Mouse (Mus musculus): ENCODE data around the gene Itpa. TPM values are rescaled to one million over a fixed set of nuclear protein-coding genes. Genes with fewer than 3 reads are reported as not detected.

The Itpa gene
- polyA plus RNA-seq, 1 experiment from 2014 or later: 143 TPM

- no peak for ATAC-seq (ENCODE audit: low FRiP score)
- H3K4me1 ChIP-seq (replicated peaks): peaks cover 35% of the 10 kb centered on the region
- H3K4me2 ChIP-seq: peak overlapping the region; percentile 76
- H3K27me3 ChIP-seq: no peaks in the 10 kb centered on the region
- H3K4me3 ChIP-seq: peak overlapping the region; percentile 55
- H3K27ac ChIP-seq: peak overlapping the region; percentile 99
- H3K9me3 ChIP-seq: no peaks in the 10 kb centered on the region
- peaks cover 40% of the 10 kb centered on the region for H3K36me3 ChIP-seq
- peak overlapping the region; percentile 85 for H3K9ac ChIP-seq
- 92% methylated on average over 11 of the region's 11 CpGs for WGBS
These were observed 4.1 kb upstream of the Itpa start for GRCm38 (mm10) chr2:130663342-130663741.

GRCm38 (mm10) chr2:130664102-130664701 is 3.2 kb upstream of the Itpa start, which contains the start of gene Ddrgk1:
Gene Ddrgk1 (minus strand): TSS chr2:130664659.
- peak; percentile 96 for ATAC-seq (ENCODE audit: low FRiP score)
- peak within 1 kb of the TSS; percentile 76 for H3K4me2 ChIP-seq
- H3K4me3 ChIP-seq: peak within 1 kb of the TSS; percentile 55
- peaks cover 31% of the 10 kb centered on the region for H3K36me3 ChIP-seq
- H3K9me3 ChIP-seq: no peaks in the 10 kb centered on the region
- H3K9ac ChIP-seq: peak within 1 kb of the TSS; percentile 85
- no peaks in the 10 kb centered on the region for H3K27me3 ChIP-seq
- WGBS: 0% methylated on average over 40 of the region's 40 CpGs
- H3K4me1 ChIP-seq (replicated peaks): peaks cover 42% of the 10 kb centered on the region
- H3K27ac ChIP-seq: peak within 1 kb of the TSS; percentile 99

- no peak for ATAC-seq (ENCODE audit: low FRiP score)
- Histone ChIP-seq H3K4me3 (no peak overlapping the region), H3K27me3 (no peaks in the 10 kb centered on the region), H3K4me1 (replicated peaks) (no peaks in the 10 kb centered on the region), H3K4me2 (no peak overlapping the region), H3K9me3 (no peaks in the 10 kb centered on the region), H3K9ac (no peak overlapping the region), H3K36me3 (peaks cover 98% of the 10 kb centered on the region), H3K27ac (no peak overlapping the region)
- WGBS: 95% methylated on average over 10 of the region's 10 CpGs
These were observed 9.8 kb downstream of the Itpa start for GRCm38 (mm10) chr2:130677211-130677610.

- Histone ChIP-seq H3K27ac (no peak overlapping the region), H3K4me1 (replicated peaks) (no peaks in the 10 kb centered on the region), H3K4me2 (no peak overlapping the region), H3K36me3 (peaks cover 100% of the 10 kb centered on the region), H3K9ac (no peak overlapping the region), H3K27me3 (no peaks in the 10 kb centered on the region), H3K9me3 (no peaks in the 10 kb centered on the region), H3K4me3 (no peak overlapping the region)
- 96% methylated on average over 12 of the region's 12 CpGs for WGBS
- ATAC-seq (ENCODE audit: low FRiP score): no peak
These were observed 11.7 kb downstream of the Itpa start for GRCm38 (mm10) chr2:130679154-130679553.

GRCm38 (mm10) chr2:130679899-130680298 is 12.5 kb downstream of the Itpa start:
- 93% methylated on average over 6 of the region's 6 CpGs for WGBS
- no peak overlapping the region for H3K4me2 ChIP-seq

GRCm38 (mm10) chr2:130681531-130681930 is 14.1 kb downstream of the Itpa start:
- peaks cover 100% of the 10 kb centered on the region for H3K36me3 ChIP-seq
- no peaks in the 10 kb centered on the region for H3K4me1 ChIP-seq (replicated peaks)
- H3K27ac ChIP-seq: no peak overlapping the region
- H3K27me3 ChIP-seq: no peaks in the 10 kb centered on the region
- 82% methylated on average over 3 of the region's 3 CpGs for WGBS
- H3K4me3 ChIP-seq: no peak overlapping the region
- ATAC-seq (ENCODE audit: low FRiP score): no peak
- no peak overlapping the region for H3K4me2 ChIP-seq
- no peak overlapping the region for H3K9ac ChIP-seq
- H3K9me3 ChIP-seq: no peaks in the 10 kb centered on the region

More at GRCm38 (mm10) chr2:130679899-130680298, 12.5 kb downstream of the Itpa start:
- H3K27me3 ChIP-seq: no peaks in the 10 kb centered on the region
- no peak for ATAC-seq (ENCODE audit: low FRiP score)
- H3K9ac ChIP-seq: no peak overlapping the region
- H3K4me1 ChIP-seq (replicated peaks): no peaks in the 10 kb centered on the region
- H3K36me3 ChIP-seq: peaks cover 100% of the 10 kb centered on the region
- H3K9me3 ChIP-seq: no peaks in the 10 kb centered on the region
- no peak overlapping the region for H3K4me3 ChIP-seq
- H3K27ac ChIP-seq: no peak overlapping the region

- ATAC-seq (ENCODE audit: low FRiP score): no peak
- 94% methylated on average over 9 of the region's 9 CpGs for WGBS
- no peak overlapping the region for H3K4me3 ChIP-seq
- H3K4me1 ChIP-seq (replicated peaks): no peaks in the 10 kb centered on the region
- H3K27me3 ChIP-seq: no peaks in the 10 kb centered on the region
- no peaks in the 10 kb centered on the region for H3K9me3 ChIP-seq
- peaks cover 75% of the 10 kb centered on the region for H3K36me3 ChIP-seq
- no peak overlapping the region for H3K4me2 ChIP-seq
- H3K9ac ChIP-seq: no peak overlapping the region
- H3K27ac ChIP-seq: no peak overlapping the region
These were observed 18.0 kb downstream of the Itpa start for GRCm38 (mm10) chr2:130685426-130685825.

- Histone ChIP-seq H3K4me1 (replicated peaks) (no peaks in the 10 kb centered on the region), H3K27ac (no peak overlapping the region), H3K27me3 (peaks cover 3% of the 10 kb centered on the region; the same call in 1 of the 2 replicates), H3K4me3 (no peak overlapping the region), H3K4me2 (no peak overlapping the region), H3K9ac (no peak overlapping the region), H3K9me3 (no peaks in the 10 kb centered on the region), H3K36me3 (peaks cover 39% of the 10 kb centered on the region)
- ATAC-seq (ENCODE audit: low FRiP score): no peak
- WGBS: 89% methylated on average over 2 of the region's 2 CpGs
These were observed 21.6 kb downstream of the Itpa start for GRCm38 (mm10) chr2:130689011-130689410.

GRCm38 (mm10) chr2:130693563-130693962 is 26.2 kb downstream of the Itpa start:
- Histone ChIP-seq H3K9me3 (no peaks in the 10 kb centered on the region), H3K27me3 (peaks cover 48% of the 10 kb centered on the region), H3K36me3 (no peaks in the 10 kb centered on the region), H3K9ac (no peak overlapping the region), H3K4me3 (no peak overlapping the region), H3K4me2 (no peak overlapping the region), H3K4me1 (replicated peaks) (peaks cover 21% of the 10 kb centered on the region), H3K27ac (no peak overlapping the region)
- no peak for ATAC-seq (ENCODE audit: low FRiP score)
- WGBS: 49% methylated on average over 3 of the region's 3 CpGs

- H3K4me3 ChIP-seq: peak overlapping the region; percentile 52
- peak; percentile 16; the same call in 1 of the 2 replicates for ATAC-seq (ENCODE audit: low FRiP score)
- WGBS: 2% methylated on average over 31 of the region's 31 CpGs
- H3K4me1 ChIP-seq (replicated peaks): peaks cover 21% of the 10 kb centered on the region
- H3K9me3 ChIP-seq: no peaks in the 10 kb centered on the region
- H3K27me3 ChIP-seq: peaks cover 61% of the 10 kb centered on the region
- no peaks in the 10 kb centered on the region for H3K36me3 ChIP-seq
- no peak overlapping the region for H3K27ac ChIP-seq
- peak overlapping the region; percentile 70 for H3K9ac ChIP-seq
- H3K4me2 ChIP-seq: peak overlapping the region; percentile 98
These were observed 29.3 kb downstream of the Itpa start for GRCm38 (mm10) chr2:130696700-130697152.

GRCm38 (mm10) chr2:130697153-130697810 is 29.9 kb downstream of the Itpa start, which contains the start of gene Slc4a11:
Gene Slc4a11 (minus strand): TSS chr2:130697519.
- Histone ChIP-seq H3K4me1 (replicated peaks) (peaks cover 21% of the 10 kb centered on the region), H3K9ac (peak within 1 kb of the TSS; percentile 70), H3K4me2 (peak within 1 kb of the TSS; percentile 98), H3K27me3 (peaks cover 61% of the 10 kb centered on the region), H3K36me3 (no peaks in the 10 kb centered on the region), H3K27ac (no peak within 1 kb of the TSS), H3K4me3 (peak within 1 kb of the TSS; percentile 52), H3K9me3 (no peaks in the 10 kb centered on the region)
- ATAC-seq (ENCODE audit: low FRiP score): peak; percentile 56
- WGBS: under 1% methylated on average over 65 of the region's 65 CpGs

- H3K4me1 ChIP-seq (replicated peaks): peaks cover 21% of the 10 kb centered on the region
- peaks cover 61% of the 10 kb centered on the region for H3K27me3 ChIP-seq
- H3K36me3 ChIP-seq: no peaks in the 10 kb centered on the region
- H3K27ac ChIP-seq: no peak overlapping the region
- H3K9ac ChIP-seq: peak overlapping the region; percentile 70
- no peaks in the 10 kb centered on the region for H3K9me3 ChIP-seq
- peak overlapping the region; percentile 52 for H3K4me3 ChIP-seq
- WGBS: 1% methylated on average over 14 of the region's 14 CpGs
- H3K4me2 ChIP-seq: peak overlapping the region; percentile 98
- ATAC-seq (ENCODE audit: low FRiP score): peak; percentile 24; the same call in 1 of the 2 replicates
These were observed 30.4 kb downstream of the Itpa start for GRCm38 (mm10) chr2:130697821-130698266.
